Mouse (Mus musculus) CH12.LX (cell line): ENCODE data around the gene Hsd17b14. TPM values are rescaled to one million over a fixed set of nuclear protein-coding genes. Genes with fewer than 3 reads are reported as not detected.

Source experiments
- DNase-seq: peaks from one replicate; pipeline ENCODE4 v3.0.0-alpha.2; 2013; ENCODE audit errors: extremely low read depth
- H3K27ac ChIP-seq: 2 replicates; pipeline ENCODE4 v1.5.1; 2012; ENCODE audit warnings: low read depth, mild to moderate bottlenecking, control low read depth, moderate library complexity; ENCODE audit not compliant: insufficient read depth
- H3K27me3 ChIP-seq: replicated peaks from 2 replicates; pipeline ENCODE3; 2012; ENCODE audit warnings: inconsistent platforms
- H3K36me3 ChIP-seq, 2 experiments: replicated peaks in 1 of 2; 2 replicates each; pipeline versions ENCODE3 to v1.6.1; 2012; ENCODE audit warnings: inconsistent platforms in 1 of 2, low read length in 1 of 2, mild to moderate bottlenecking in 1 of 2, mixed read lengths in 1 of 2, moderate library complexity in 1 of 2; ENCODE audit not compliant: control insufficient read depth in 1 of 2, insufficient read depth in 1 of 2
- H3K4me1 ChIP-seq, 2 experiments: 2 replicates each; pipeline ENCODE4 v1.6.1; 2012; ENCODE audit warnings: inconsistent platforms in 1 of 2, moderate library complexity in 1 of 2; ENCODE audit not compliant: insufficient read depth in 2 of 2, control insufficient read depth in 1 of 2
- H3K4me2 ChIP-seq: 2 replicates; pipeline ENCODE4 v1.6.1; 2012; ENCODE audit warnings: low read depth, mild to moderate bottlenecking, control low read depth; ENCODE audit not compliant: poor library complexity, insufficient read depth, severe bottlenecking
- H3K4me3 ChIP-seq, 3 experiments: fragments of 150-350 bp in 1 of 3; sonication (generic) in 1 of 3; replicated peaks in 1 of 3; 2 replicates each; pipeline versions ENCODE3 to v1.5.1; 2011 to 2012; ENCODE audit warnings: low read depth in 2 of 3, low read length in 2 of 3, mild to moderate bottlenecking in 2 of 3, moderate library complexity in 2 of 3, control low read depth in 1 of 3, improper control_type of control experiment in 1 of 3, inconsistent platforms in 1 of 3, mixed read lengths in 1 of 3; ENCODE audit not compliant: poor library complexity in 1 of 3
- H3K79me2 ChIP-seq: replicated peaks from 2 replicates; pipeline ENCODE4 v1.6.1; 2012; ENCODE audit warnings: mild to moderate bottlenecking, moderate library complexity; ENCODE audit not compliant: control insufficient read depth, poor library complexity, insufficient read depth, severe bottlenecking; ENCODE audit errors: extremely low read depth
- H3K9ac ChIP-seq: 2 replicates; pipeline ENCODE4 v1.6.1; 2012; ENCODE audit warnings: low read depth, mild to moderate bottlenecking, control low read depth, moderate library complexity; ENCODE audit not compliant: insufficient read depth
- H3K9me3 ChIP-seq: replicated peaks from 2 replicates; pipeline ENCODE3; 2012; ENCODE audit warnings: low read length, inconsistent platforms, mixed read lengths
- CHD1 ChIP-seq: IDR thresholded peaks from 2 replicates; pipeline ENCODE4 v1.6.1; 2012; ENCODE audit warnings: low read depth, low read length, improper control_type of control experiment, inconsistent platforms
- CTCF ChIP-seq, 2 experiments: IDR thresholded peaks in 1 of 2; conservative IDR thresholded peaks in 1 of 2; 2 replicates each; pipeline ENCODE4 v1.5.1; 2011 to 2012; ENCODE audit warnings: low read depth in 2 of 2, low read length in 2 of 2, improper control_type of control experiment in 1 of 2, inconsistent platforms in 1 of 2, mild to moderate bottlenecking in 1 of 2, moderate library complexity in 1 of 2
- ELF1 ChIP-seq: IDR thresholded peaks from 2 replicates; pipeline ENCODE4 v1.6.1; 2014; ENCODE audit warnings: low read depth, mild to moderate bottlenecking, inconsistent platforms, low read length, improper control_type of control experiment
- ETS1 ChIP-seq: conservative IDR thresholded peaks from 2 replicates; pipeline ENCODE4 v1.6.1; 2012; ENCODE audit warnings: low read depth, mild to moderate bottlenecking, inconsistent platforms, low read length, improper control_type of control experiment, moderate library complexity
- IRF4 ChIP-seq: IDR thresholded peaks from 2 replicates; pipeline ENCODE4 v1.6.1; 2014; ENCODE audit warnings: low read depth, mild to moderate bottlenecking, inconsistent platforms, low read length, improper control_type of control experiment
- JUN ChIP-seq: IDR thresholded peaks from 2 replicates; pipeline ENCODE4 v1.6.1; 2011; ENCODE audit warnings: low read depth, mild to moderate bottlenecking, low read length, improper control_type of control experiment, moderate library complexity; ENCODE audit not compliant: insufficient read depth
- KAT2A ChIP-seq: IDR thresholded peaks from 2 replicates; pipeline ENCODE4 v1.6.1; 2012; ENCODE audit warnings: low read length, improper control_type of control experiment, inconsistent platforms; ENCODE audit not compliant: insufficient replicate concordance
- MAFK ChIP-seq: IDR thresholded peaks from 2 replicates; pipeline ENCODE4 v1.6.1; 2011; ENCODE audit warnings: low read length, improper control_type of control experiment; ENCODE audit not compliant: insufficient replicate concordance
- MAZ ChIP-seq: IDR thresholded peaks from 2 replicates; pipeline ENCODE4 v1.6.1; 2012; ENCODE audit warnings: low read depth, mild to moderate bottlenecking, inconsistent platforms, low read length, improper control_type of control experiment, moderate library complexity
- NRF1 ChIP-seq: IDR thresholded peaks from 2 replicates; pipeline ENCODE4 v1.6.1; 2014; ENCODE audit warnings: low read depth, mild to moderate bottlenecking, inconsistent platforms, low read length, improper control_type of control experiment, moderate library complexity
- POLR2A ChIP-seq: IDR thresholded peaks from 2 replicates; pipeline ENCODE4 v1.6.1; 2011; ENCODE audit warnings: low read depth, mild to moderate bottlenecking, improper control_type of control experiment, low read length
- RCOR1 ChIP-seq: conservative IDR thresholded peaks from 2 replicates; pipeline ENCODE4 v1.6.1; 2012; ENCODE audit warnings: low read depth, mild to moderate bottlenecking, inconsistent platforms, low read length, improper control_type of control experiment
- TBP ChIP-seq: conservative IDR thresholded peaks from 2 replicates; pipeline ENCODE4 v1.6.1; 2011; ENCODE audit warnings: low read depth, low read length, improper control_type of control experiment
- TCF12 ChIP-seq: IDR thresholded peaks from 2 replicates; pipeline ENCODE4 v1.6.1; 2014; ENCODE audit warnings: low read depth, mild to moderate bottlenecking, inconsistent platforms, low read length, improper control_type of control experiment
- UBTF ChIP-seq: IDR thresholded peaks from 2 replicates; pipeline ENCODE4 v1.6.1; 2012; ENCODE audit warnings: low read depth, mild to moderate bottlenecking, inconsistent platforms, low read length, improper control_type of control experiment, moderate library complexity
- USF2 ChIP-seq: conservative IDR thresholded peaks from 2 replicates; pipeline ENCODE4 v1.6.1; 2011; ENCODE audit warnings: low read depth, low read length, improper control_type of control experiment
- dilution Hi-C: fragments of 300-500 bp; cut with MboI; formaldehyde crosslinking; loops from 2 replicates; pipeline ENCODE4 v1.14.3; 2020; ENCODE audit warnings: low sequenced_read_pairs; ENCODE audit not compliant: extremely low pct_unique_long_range_greater_than_20kb, extremely low pct_ligation_motif_present
- in situ Hi-C: fragments of 300-500 bp; cut with MboI; formaldehyde crosslinking; loops from 3 replicates; pipeline ENCODE4 v1.14.3; 2019; ENCODE audit warnings: low sequenced_read_pairs, low pct_ligation_motif_present, low pct_unique_long_range_greater_than_20kb, mixed read lengths
- polyA plus RNA-seq: library from polyadenylated mRNA; unstranded; fragments of >175 nt; gene quantifications from 2 replicates; pipeline ENCODE4 v1.2.1, GENCODE M21; 2012; ENCODE audit warnings: low read depth; ENCODE audit not compliant: insufficient read length
- total RNA-seq, 2 experiments: library from RNA; depleted of rRNA; stranded (reverse); fragments of 300-350 nt in 1 of 2; fragments of >200 nt in 1 of 2; gene quantifications; 2 replicates each; pipeline ENCODE4 v1.2.3; 2012 to 2014

The Hsd17b14 gene
- total and polyA plus RNA-seq, 3 experiments = 2.3 TPM; not detected in 2

- H3K79me2 ChIP-seq = no peaks in the 10 kb centered on the region
- DNase-seq = no peak
- H3K27me3 ChIP-seq = no peaks in the 10 kb centered on the region
- no peak overlapping the region for H3K9ac ChIP-seq
- TF ChIP-seq ELF1 (no peak), CTCF (conservative IDR thresholded peaks at IDR 0.05 in 1 of 2, IDR thresholded peaks at IDR 0.05 in 1 of 2; ENCODE audit: low read depth in 2 of 2, low read length in 2 of 2) (no peak), KAT2A (no peak), TCF12 (no peak), ETS1 (no peak), MAZ (no peak), UBTF (no peak), JUN (no peak)
- in situ Hi-C loops (no loop called here), dilution Hi-C loops (no loop called here)
- no peak overlapping the region for H3K27ac ChIP-seq
- H3K36me3 ChIP-seq = peaks cover 0 to 14% of the 10 kb centered on the region in 2 experiments
- H3K9me3 ChIP-seq = peaks cover 14% of the 10 kb centered on the region
- H3K4me1 ChIP-seq = peaks cover 0 to 47% of the 10 kb centered on the region in 2 experiments; a peak in 3 of 4 replicates
- no peak overlapping the region for H3K4me3 ChIP-seq
- no peak overlapping the region for H3K4me2 ChIP-seq
Measured at GRCm38 (mm10) chr7:45595176-45595575, 40.5 kb downstream of the Hsd17b14 start.

GRCm38 (mm10) chr7:45596107-45596506 is 41.4 kb downstream of the Hsd17b14 start:
- in situ Hi-C loops = no loop called here
- Histone ChIP-seq H3K9ac (no peak overlapping the region), H3K27me3 (no peaks in the 10 kb centered on the region), H3K9me3 (peaks cover 14% of the 10 kb centered on the region), H3K4me2 (no peak overlapping the region), H3K4me3 (no peak overlapping the region), H3K4me1 (peaks cover 0 to 53% of the 10 kb centered on the region in 2 experiments; a peak in 3 of 4 replicates), H3K36me3 (peaks cover 0 to 7% of the 10 kb centered on the region in 2 experiments), H3K27ac (no peak overlapping the region), H3K79me2 (no peaks in the 10 kb centered on the region)
- no peak for DNase-seq
- TF ChIP-seq CHD1 (no peak), MAFK (no peak), RCOR1 (no peak), NRF1 (no peak), POLR2A (no peak), TBP (no peak), USF2 (no peak), UBTF (no peak), ETS1 (no peak), IRF4 (no peak)
- dilution Hi-C loops = no loop called here
